Mouse (Mus musculus) A20 (cell line): ENCODE results near the gene Fos.

Experiments
- DNase-seq: peaks from one replicate; pipeline ENCODE4 v3.0.0-alpha.2; 2011; ENCODE audit warnings: low read depth, low spot score

Gene Fos

GRCm38 (mm10) chr12:85487545-85488141 is 14.0 kb downstream of the Fos start:
- DNase-seq, result peak; percentile 82

- DNase-seq, result no peak
These were observed 15.7 kb downstream of the Fos start for GRCm38 (mm10) chr12:85489232-85489886.

GRCm38 (mm10) chr12:85490096-85490820 is 16.6 kb downstream of the Fos start:
- DNase-seq, result no peak

GRCm38 (mm10) chr12:85490991-85491390 is 17.3 kb downstream of the Fos start:
- DNase-seq, result no peak

- peak; percentile 68 for DNase-seq
These were observed 18.5 kb downstream of the Fos start for GRCm38 (mm10) chr12:85492084-85492645.

- DNase-seq, result no peak
These were observed 22.6 kb downstream of the Fos start for GRCm38 (mm10) chr12:85496336-85496735.

GRCm38 (mm10) chr12:85496755-85497154 is 23.1 kb downstream of the Fos start:
- peak; percentile 81 for DNase-seq

- DNase-seq, result no peak
These were observed 23.8 kb downstream of the Fos start for GRCm38 (mm10) chr12:85497310-85498135.

GRCm38 (mm10) chr12:85499001-85499400 is 25.3 kb downstream of the Fos start:
- peak; percentile 22 for DNase-seq

GRCm38 (mm10) chr12:85502682-85503081 is 29.0 kb downstream of the Fos start:
- DNase-seq, result no peak

- peak; percentile 35 for DNase-seq
These were observed 34.5 kb downstream of the Fos start for GRCm38 (mm10) chr12:85508235-85508634.

- no peak for DNase-seq
These were observed 36.3 kb downstream of the Fos start for GRCm38 (mm10) chr12:85510013-85510412.

- no peak for DNase-seq
These were observed 40.2 kb downstream of the Fos start for GRCm38 (mm10) chr12:85513789-85514447.

- DNase-seq, result no peak
These were observed 41.3 kb downstream of the Fos start for GRCm38 (mm10) chr12:85514958-85515357.

- no peak for DNase-seq
These were observed 42.2 kb downstream of the Fos start for GRCm38 (mm10) chr12:85515865-85516264.

GRCm38 (mm10) chr12:85517339-85517738 is 43.6 kb downstream of the Fos start:
- DNase-seq, result no peak

GRCm38 (mm10) chr12:85518009-85518408 is 44.3 kb downstream of the Fos start:
- no peak for DNase-seq

- DNase-seq, result no peak
These were observed 45.9 kb downstream of the Fos start for GRCm38 (mm10) chr12:85519553-85519952.

GRCm38 (mm10) chr12:85521101-85521500 is 47.4 kb downstream of the Fos start:
- no peak for DNase-seq

- DNase-seq, result no peak
These were observed 48.0 kb downstream of the Fos start for GRCm38 (mm10) chr12:85521673-85522072.
